Mouse (Mus musculus): ENCODE results near the gene Pdcd11.
"Not testable (repeated sequence)": the region's sequence is repeated elsewhere in the genome, so short reads cannot be mapped to it uniquely, and the experiment has no call there.

Gene Pdcd11

DNA sequence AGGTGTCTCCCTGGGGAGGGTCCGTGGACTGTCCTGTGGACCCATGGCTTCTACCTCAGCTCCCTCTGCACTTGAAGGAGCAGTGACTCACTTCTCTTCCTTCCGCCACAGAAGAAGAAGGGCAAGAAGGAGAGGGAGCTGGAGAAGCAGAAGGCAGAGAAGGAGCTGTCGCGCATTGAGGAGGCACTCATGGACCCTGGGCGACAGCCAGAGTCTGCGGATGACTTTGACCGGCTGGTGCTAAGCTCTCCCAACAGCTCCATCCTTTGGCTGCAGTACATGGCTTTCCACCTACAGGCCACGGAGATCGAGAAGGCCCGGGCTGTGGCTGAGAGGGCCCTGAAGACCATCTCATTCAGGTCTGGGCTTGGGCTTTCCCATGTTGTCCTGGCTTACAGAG lies 37.6 kb downstream of the Pdcd11 start:
- DNase-seq (ENCODE audit: low read depth, low spot score): no peak

DNA sequence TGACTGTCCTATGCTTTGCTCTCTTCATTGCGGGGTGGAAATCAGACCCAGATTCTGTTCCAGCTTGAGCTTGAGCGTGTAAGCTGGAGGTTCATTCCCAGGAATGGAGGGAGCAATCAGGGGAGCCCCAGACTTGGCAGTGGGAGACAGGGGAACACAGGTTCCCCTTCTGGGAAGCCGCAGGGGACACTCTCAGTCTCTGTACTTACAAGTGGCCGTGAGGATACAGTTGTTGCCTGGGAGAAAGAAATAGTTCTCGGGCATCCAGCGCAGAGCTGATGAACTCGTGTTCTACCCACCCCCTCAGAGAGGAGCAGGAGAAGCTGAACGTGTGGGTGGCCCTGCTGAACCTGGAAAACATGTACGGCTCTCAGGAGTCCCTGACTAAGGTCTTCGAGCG lies 38.3 kb downstream of the Pdcd11 start:
- no peak for DNase-seq (ENCODE audit: low read depth, low spot score)

DNA sequence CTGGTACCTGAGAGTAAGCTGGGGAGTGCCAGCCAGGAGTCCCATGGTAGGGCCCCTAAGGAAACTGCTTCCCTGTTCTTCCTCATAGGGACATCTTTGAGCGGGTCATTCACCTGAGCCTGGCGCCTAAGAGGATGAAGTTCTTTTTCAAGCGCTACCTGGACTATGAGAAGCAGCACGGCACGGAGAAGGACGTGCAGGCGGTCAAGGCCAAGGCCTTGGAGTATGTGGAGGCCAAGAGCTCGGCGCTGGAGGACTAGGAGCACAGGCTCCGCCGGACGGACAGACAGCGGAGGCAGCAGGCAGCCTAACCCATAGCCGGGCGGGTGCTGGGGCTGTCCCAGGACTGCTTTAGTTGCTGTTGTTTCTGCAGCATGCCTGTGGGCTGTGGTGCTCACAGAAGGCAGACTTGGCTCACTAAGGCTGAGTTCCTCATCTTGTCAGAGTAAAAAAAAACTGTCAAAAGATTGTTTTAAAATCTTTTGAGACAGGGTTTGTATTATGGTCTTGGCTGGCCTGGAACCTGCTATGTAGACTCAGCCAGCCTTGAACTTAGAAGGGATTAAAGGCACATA lies 40.1 kb downstream of the Pdcd11 start:
- no peak for DNase-seq (ENCODE audit: low read depth, low spot score)

DNA sequence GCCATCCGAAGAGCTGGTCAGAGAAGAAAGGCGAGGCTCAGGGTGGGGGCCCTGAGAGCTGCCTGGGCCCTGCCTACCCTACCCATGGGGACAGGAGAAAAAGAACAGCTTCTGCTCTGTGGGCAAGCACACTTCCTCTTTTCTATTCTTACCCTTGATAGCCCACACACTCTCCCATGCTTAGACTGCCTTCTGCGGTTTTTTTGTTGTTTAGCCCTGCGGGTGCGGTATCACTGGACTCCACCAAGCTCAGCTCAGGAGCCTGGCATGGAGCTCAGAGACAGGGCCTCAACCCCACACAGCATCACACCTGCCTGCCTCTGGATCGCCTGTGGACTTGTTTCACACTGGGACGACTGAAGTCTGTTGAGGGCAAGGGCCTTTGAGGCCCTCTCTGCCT lies 42.6 kb downstream of the Pdcd11 start:
- no peak for DNase-seq (ENCODE audit: low read depth, low spot score)

DNA sequence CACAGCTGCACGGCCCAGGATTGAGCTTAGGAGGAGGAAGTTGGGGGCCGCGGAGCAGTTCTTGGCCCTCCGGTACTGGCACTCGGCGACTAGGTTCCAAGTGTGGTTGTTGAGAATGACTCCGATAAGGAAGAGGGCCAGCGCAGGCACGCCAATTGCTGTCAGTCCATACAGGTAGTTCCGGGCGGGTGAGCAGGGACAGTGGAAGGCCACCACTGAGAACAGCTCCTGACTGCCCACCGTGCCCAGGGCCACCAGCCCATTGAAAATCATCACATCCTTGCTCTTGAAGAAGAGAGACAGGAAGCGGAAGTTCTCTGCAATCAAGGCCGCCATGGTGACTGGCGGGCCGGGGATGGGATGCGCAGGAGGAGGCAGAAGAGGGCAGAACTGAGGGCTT lies 45.0 kb downstream of the Pdcd11 start:
- DNase-seq (ENCODE audit: low read depth, low spot score): no peak

DNA sequence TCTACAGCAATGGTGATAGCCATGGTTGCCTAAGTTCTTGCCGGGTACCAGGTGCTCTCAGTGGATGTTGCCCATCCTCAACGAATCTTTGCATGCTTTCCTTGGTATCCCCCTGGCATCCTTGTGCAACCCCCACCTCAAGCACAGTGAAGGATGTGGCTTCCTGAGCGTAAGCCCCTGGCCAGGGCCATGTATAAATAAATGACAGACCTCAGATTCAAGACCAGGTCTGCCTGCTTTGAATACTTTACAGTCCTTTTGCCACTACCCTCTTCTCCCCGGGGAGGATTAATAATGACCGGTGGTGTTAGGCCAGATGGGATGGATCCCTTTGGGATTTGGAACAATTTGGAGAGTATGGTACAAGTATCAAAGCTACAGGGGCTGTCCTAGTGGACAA lies 45.6 kb downstream of the Pdcd11 start:
- no peak for DNase-seq (ENCODE audit: low read depth, low spot score)

DNA sequence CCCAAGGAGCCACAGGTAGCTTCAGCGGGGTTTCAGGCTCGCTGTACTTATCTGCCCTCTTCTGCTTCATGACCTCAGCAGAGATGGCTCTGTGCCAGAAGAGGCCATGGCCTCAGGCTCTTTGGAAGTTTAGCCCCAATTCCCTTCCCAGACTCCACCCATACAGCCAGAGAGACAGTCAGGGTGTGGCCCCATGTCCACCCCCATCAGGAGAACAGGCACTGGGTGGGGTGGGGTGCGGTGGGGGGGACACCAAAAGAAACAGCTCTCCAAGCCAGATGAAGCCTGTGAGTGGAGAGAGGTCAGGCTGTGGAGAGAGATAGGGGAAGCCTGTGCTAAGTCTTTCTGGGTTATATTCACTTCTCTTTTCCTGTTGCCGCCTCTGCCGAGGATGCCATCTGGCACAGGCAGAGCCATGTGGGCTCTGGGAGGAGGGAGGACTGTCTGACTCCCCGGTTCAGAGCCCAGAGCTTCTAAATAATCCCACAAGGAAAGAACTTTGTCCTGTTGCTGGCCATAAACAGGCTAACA lies 46.5 kb downstream of the Pdcd11 start:
- DNase-seq (ENCODE audit: low read depth, low spot score): no peak

DNA sequence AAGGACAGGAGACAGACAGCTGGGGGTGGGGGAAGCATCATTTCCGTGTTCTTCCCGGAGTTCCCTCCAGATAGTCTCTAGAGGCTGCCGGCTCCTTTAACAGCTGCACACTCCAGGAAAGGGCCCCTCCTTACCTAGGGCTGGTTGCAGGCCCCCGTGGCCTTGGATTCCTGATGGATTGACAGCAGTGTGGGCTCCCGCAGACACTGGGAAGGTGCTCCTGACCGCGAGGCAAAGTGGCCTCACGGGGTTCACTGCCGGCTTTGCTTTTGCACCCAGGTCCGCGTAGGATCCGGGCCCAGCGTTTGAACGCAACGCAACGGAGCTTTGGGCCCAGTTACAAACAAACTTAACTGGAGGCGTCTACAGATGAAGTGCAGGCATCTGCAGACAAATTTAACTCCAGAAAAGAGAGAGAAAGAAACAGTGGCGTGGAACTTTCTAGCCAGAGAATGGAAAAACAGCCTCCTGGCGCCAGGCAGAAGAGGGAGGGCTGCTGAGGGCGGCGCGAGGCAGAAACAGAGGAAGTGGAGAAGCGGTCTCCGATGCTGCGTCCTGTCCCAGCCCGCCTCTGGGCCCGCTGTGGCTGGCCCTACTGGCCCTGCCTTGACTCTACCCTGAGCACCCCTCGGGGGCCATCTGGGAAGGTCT lies 47.3 kb downstream of the Pdcd11 start, which contains the start of gene Calhm2:
TSS of gene Calhm2 (minus strand) at position 524 of the 651 bp plus-strand sequence.
- DNase-seq (ENCODE audit: low read depth, low spot score): no peak

DNA sequence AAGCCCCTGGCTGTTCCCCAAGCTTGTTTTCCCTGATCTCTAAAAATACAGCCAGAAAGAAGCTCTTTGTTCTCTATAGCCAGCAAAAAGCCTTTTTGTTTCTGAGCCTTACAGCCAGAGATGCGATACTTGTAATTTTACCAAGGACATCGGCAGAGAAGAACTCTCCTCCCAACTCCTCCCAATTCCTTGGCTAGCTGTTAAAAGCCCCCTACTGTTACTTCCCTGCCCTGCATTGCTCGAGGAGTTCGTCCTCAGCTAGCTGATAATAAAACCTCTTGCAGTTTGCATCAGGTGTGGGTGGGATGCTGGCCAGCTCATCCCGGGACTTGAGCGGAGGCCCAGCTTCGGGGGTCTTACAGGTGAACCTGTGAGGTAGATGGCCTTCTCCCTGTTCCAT lies 49.0 kb downstream of the Pdcd11 start:
- not testable (repeated sequence) for DNase-seq (ENCODE audit: low read depth, low spot score)

DNA sequence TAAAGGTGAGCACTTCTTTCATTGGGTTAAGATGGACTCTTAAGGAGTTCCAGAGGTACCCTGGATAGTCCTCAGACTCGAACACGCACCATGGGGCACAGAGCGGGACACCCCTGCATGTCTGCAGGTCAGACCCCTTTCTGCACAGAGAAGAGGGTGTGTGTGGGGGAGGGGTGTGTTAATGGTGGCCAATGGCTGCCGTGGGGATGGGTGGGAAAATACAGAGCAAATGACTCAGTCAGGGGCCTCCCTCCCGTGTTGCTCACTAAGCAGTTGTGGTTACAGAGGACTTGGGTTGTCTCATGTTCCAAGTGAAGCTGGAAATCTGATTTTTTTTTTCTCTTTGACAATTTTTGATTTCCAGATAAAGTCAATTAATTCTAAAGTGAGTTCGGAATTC lies 51.9 kb downstream of the Pdcd11 start:
- no peak for DNase-seq (ENCODE audit: low read depth, low spot score)

DNA sequence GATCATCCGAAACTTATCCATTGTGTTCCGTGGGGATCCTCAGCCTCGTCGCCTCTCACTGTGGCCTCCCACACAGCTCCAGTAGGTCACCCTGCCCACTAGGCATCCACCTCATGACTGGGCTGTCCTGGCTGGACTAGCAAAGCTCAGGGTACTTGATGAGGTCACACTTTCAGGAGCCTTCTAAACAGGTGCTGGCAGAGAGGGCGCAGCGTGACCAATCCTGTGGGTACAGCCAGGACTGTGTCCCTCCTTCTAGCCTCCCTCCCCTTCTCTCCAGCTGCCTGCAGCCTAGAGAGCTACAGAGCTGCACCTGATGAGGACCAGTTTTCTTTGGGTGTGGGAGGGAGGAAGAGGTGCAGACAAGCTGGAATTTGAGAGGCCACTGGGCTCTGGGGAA lies 53.6 kb downstream of the Pdcd11 start, which contains the start of gene Calhm1:
TSS of gene Calhm1 (minus strand) at position 101 of the 400 bp plus-strand sequence.
- no peak for DNase-seq (ENCODE audit: low read depth, low spot score)

DNA sequence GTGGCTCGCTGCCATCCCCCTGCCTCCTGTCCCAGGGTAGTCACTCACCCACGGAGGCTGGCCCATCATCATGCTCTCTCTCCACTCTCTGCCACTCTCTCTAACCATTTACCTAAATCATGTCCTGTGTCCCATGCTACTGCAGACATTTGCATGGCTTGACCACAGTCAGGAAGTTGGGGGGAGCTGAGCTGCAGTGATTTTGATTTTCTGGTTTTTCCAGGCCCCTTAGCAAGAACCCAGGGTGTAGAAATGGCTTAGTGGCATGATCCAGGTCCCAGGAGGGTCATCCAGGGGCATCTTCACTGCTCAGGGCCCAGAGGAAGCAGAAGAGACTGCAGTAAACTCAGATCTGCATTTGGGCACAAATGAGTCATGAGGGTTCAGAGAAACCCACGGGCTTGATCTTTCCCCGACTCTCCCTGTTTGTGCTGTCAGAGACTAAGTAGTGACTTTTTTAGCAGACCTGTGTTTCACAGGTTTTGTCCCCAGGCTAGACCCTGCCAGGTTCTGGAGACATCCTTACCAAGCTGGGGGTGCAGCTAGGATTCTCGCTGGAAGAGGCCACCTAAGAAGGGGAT lies 57.8 kb downstream of the Pdcd11 start:
- no peak for DNase-seq (ENCODE audit: low read depth, low spot score)

DNA sequence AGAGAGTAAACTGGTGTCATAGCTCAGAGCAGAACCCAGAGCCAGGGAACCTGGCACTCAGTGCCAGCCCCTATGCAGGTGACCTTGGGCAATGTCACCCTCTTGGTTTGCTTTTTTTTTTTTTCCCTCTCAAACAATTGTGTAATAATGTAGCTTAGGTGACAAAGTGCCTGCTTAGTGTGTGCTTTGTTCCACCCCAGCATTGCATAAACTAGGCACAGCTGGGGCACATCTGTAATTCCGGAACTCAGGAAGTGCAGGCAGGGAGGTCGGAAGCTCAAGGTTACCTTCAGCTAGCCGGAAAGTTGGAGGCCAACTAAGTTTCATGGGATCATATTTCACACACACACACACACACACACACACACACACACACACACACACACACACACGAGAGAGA lies 59.3 kb downstream of the Pdcd11 start:
- no peak for DNase-seq (ENCODE audit: low read depth, low spot score)

DNA sequence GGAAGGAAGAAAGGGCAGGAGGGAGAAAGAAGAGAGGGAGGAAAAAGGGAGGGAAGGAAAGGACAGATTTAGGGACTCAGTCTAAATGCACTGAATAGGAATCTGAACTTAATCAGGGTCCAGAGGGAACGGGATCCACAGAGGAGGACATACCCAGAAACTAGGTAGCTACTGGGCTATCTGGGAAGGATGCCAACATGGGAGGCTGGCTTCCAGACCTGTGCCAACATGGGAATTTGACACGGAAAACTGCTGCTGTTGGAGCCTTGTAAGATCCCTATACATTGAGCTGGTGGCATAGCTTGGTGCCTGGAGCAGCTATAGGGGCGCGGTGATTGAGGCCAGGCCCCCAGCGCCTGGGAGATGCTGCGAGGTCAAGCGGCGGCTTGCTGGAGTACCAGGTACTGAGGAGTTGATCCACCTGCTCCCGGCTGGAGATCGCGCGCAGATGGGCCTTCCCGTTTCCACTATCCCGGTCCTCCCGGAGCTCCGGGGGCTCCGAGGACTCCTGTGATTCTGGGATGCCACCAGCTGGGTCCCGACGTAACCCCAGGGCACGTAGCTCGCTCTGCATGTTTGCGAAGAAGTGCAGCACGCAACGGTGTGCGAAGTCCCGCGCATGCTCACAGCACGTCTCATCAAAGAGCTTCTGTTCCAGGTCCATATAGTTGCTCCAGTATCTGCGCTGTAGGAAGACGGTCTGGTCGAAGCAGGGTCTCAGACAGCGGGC lies 60.9 kb downstream of the Pdcd11 start:
- DNase-seq (ENCODE audit: low read depth, low spot score): no peak

DNA sequence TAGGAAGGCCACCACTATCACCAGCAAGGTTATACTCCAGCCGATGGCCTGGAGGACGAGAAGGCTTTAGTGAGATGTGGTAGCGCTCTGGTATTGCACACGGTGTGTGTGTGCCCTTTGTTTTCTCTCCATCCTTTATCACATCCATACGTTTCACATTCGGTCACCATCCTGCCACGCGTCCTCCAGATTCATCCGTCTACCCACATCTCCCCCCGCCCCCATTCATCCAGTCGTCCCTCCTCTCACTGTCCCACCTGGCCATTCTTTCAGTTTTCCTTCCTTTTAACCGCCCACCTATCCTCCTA lies 61.4 kb downstream of the Pdcd11 start:
- DNase-seq (ENCODE audit: low read depth, low spot score): no peak

DNA sequence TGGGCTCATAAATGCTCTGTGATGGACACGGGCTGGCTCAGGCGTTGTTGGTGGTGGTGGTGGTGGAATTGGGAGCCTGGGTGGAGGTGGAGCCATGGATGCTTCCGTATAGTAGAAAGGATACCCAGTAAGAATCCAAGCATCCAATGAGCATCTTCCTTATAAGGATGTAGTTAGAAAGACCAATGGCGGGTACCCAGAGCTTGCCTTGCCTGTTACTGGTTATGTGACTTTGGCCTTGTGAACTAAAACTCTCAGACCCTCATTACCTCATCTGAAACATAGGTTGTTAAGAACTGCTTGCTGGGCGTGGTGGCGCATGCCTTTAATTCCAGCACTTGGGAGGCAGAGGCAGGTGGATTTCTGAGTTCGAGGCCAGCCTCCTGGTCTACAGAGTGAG lies 63.2 kb downstream of the Pdcd11 start:
- no peak for DNase-seq (ENCODE audit: low read depth, low spot score)

DNA sequence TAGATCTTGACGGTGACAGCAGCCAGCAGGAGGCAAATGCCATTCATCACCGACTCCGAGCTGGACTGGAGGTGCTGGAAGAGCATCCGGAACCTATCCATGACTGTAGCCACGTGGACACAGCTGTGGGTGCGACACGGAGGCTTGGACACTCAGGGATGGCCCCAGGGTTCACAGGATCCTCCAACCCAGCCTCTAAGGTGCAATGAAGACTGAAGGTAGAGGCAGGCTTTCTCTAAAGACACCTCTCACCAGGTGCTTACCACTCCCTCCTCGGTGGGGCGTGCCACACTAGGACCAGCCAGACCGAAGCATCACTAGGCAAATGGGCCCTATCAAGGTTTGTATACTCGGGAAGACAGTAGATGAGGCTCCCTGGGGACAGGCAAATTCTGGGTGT lies 67.1 kb downstream of the Pdcd11 start, which contains the start of gene Calhm3:
TSS of gene Calhm3 (minus strand) at position 101 of the 400 bp plus-strand sequence.
- no peak for DNase-seq (ENCODE audit: low read depth, low spot score)

DNA sequence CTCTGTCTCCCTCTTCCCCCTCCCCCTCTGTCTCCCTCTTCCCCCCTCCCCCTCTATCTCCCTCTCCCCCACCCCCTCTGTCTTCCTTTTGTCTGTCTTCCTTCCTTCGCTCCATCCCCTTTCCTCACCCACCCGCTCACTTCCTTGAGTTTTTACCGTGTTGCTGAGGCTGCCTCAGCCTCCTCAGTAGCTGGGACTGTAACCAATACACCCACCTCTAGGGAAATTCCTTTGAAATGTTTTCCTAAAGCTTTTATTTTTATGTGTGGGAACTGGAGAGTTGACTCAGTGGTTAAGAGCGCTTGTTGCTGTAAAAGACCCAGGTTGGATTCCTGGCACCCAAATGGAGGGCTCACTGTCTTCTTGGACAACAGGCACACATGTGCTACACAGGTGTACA lies 71.1 kb downstream of the Pdcd11 start:
- DNase-seq (ENCODE audit: low read depth, low spot score): no peak

DNA sequence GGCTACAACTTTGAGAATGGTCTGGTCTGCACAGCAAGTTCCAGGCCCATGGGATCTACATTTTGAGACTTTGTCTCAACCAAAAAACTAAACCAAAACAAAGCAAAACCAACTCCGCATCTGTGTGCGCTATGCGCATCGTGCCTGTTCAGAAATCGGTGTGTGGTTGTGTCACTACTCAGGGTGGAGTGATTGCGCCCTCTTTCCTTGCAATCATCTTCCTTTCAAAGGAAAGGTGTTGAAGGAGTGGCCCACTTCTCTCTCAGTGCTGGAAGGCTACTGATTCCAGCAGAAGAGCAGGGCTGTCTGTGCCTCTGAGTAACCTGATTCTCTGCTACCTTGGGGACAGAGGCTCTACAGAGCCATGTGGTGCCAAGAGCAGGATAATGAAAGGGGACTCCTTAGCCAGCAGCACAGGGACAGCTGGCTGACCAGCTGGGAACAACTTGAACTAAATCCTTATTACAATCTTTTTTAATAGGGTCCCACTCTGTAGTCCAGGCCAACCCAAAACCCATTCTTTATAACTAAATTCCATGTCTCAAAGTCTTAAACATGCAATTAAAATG lies 72.7 kb downstream of the Pdcd11 start:
- DNase-seq (ENCODE audit: low read depth, low spot score): no peak

DNA sequence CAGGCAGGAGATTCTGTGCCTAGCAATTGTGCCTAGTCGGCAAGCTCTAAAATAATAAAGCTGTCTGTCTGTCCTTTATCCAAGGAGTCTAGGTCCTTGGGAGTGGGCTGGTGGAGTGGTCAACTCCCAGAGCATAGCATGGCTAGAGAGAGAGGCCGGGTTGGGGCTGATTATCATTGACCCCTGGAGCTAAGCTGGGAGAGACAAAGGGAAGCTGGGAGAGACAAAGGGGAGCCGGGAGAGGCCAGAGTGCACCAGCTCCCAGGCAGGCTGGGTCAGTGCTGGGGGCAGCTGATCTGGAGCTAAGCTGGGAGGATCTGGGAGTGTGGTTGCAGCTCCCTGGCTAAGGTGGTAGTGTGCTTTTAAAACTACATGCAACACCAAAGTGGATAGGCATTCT lies 76.2 kb downstream of the Pdcd11 start:
- no peak for DNase-seq (ENCODE audit: low read depth, low spot score)

DNA sequence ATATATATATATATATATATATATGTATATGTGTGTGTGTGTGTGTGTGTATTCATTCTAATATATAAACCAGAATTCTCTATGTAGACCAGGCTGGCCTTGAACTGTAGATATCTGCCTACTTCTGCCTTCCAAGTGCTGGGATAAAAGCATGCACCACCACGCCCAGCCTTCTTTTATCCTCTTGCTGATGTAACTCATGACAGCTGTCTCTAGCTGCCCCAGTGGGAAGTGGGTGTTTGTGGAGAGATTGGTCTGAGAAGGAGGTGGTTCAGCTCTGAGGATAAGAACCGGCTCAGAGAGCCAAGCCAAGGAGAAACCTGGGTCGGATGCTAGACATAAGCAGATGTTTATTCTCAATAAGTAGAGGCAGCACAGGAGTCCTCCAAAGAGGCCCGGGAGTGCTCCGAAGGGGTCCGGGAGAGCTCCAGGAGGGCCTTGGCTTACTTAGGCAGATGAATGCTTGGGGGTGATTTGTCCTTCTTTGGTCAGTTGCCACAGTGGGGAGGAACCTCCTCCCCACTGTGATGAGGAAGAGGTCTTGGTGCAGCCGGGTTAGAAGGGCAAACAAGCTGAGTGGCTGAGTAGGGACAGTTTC lies 77.1 kb downstream of the Pdcd11 start:
- DNase-seq (ENCODE audit: low read depth, low spot score): no peak

DNA sequence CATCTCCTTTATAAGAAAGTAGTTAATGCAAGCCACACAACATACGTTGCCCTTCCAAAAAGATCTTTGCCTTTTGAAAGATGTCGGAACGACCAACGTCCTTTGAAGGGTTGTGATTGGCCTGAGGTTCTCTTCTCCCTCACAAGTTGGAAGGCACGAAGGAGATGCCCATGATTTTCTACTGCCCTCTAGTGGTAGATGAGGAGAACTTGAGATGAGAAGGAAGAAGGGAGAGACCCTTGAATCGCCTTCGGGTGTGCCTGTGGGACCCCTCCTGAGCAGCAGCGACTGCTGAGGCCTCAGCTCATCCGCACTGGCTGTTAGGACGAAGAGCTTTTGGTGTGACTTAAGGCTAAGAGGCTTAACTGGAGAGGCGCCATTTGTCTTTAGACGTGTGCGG lies 77.7 kb downstream of the Pdcd11 start:
- peak; percentile 60 for DNase-seq (ENCODE audit: low read depth, low spot score)

Data from embryo, embryonic 11.5 days (tissue).